Mouse (Mus musculus) forebrain, embryonic 10.5 days (tissue): ENCODE measurements around the gene H1f0. TPM values are rescaled to one million over a fixed set of nuclear protein-coding genes. Genes with fewer than 3 reads are reported as not detected.
"Not testable (repeated sequence)": the region's sequence is repeated elsewhere in the genome, so short reads cannot be mapped to it uniquely, and the experiment has no call there.

Source experiments
- DNase-seq: peaks from one replicate; pipeline ENCODE4 v3.0.0-alpha.2; 2017; ENCODE audit warnings: low spot score; ENCODE audit errors: extremely low spot score
- H3K27ac ChIP-seq: fragments of 300-500 bp; sonication (generic); 2 replicates; pipeline ENCODE4 v1.5.1; 2016; ENCODE audit warnings: mild to moderate bottlenecking
- H3K27me3 ChIP-seq: fragments of 300-500 bp; sonication (generic); 2 replicates; pipeline ENCODE4 v1.6.1; 2016; ENCODE audit warnings: mild to moderate bottlenecking; ENCODE audit not compliant: poor library complexity, severe bottlenecking
- H3K36me3 ChIP-seq: fragments of 300-500 bp; sonication (generic); replicated peaks from 2 replicates; pipeline ENCODE4 v1.6.1; 2016; ENCODE audit warnings: mild to moderate bottlenecking, moderate library complexity
- H3K4me1 ChIP-seq: fragments of 300-500 bp; sonication (generic); 2 replicates; pipeline ENCODE4 v1.6.1; 2016
- H3K4me3 ChIP-seq: fragments of 300-500 bp; sonication (generic); 2 replicates; pipeline ENCODE4 v1.5.1; 2016; ENCODE audit warnings: mild to moderate bottlenecking, moderate library complexity
- H3K9me3 ChIP-seq: fragments of 300-500 bp; sonication (generic); 2 replicates; pipeline ENCODE4 v1.6.1; 2016; ENCODE audit warnings: mild to moderate bottlenecking, moderate library complexity
- WGBS: fragments of 180-500 bp; shearing (Covaris S2); methylation state at CpG from one replicate; pipeline ENCODE4 v1.1.7; 2016; 5-methylcytosine and 5-hydroxymethylcytosine counted together
- polyA plus RNA-seq: library from polyadenylated mRNA; unstranded; fragments of >200 nt; fragmentation: Nextera tagmentation; extraction: Ambion mirVana; gene quantifications from 2 replicates; pipeline ENCODE4 v1.2.1, GENCODE M21; 2016

Gene H1f0
- polyA plus RNA-seq, 1 experiment from 2014 or later, result 444 TPM

- Histone ChIP-seq H3K9me3 (no peaks in the 10 kb centered on the region), H3K4me3 (no peak overlapping the region), H3K27ac (no peak overlapping the region), H3K4me1 (peaks cover 22% of the 10 kb centered on the region), H3K27me3 (no peaks in the 10 kb centered on the region), H3K36me3 (peaks cover 100% of the 10 kb centered on the region)
- no peak for DNase-seq
- 94% methylated on average over 7 of the region's 7 CpGs for WGBS
Observed at GRCm38 (mm10) chr15:78992235-78992634, 36.0 kb upstream of the H1f0 start.

GRCm38 (mm10) chr15:78992925-78993324, 35.3 kb upstream of the H1f0 start:
- Histone ChIP-seq H3K36me3 (peaks cover 99% of the 10 kb centered on the region), H3K4me1 (peaks cover 18% of the 10 kb centered on the region)
- 97% methylated on average over 24 of the region's 24 CpGs for WGBS

GRCm38 (mm10) chr15:78995916-78996315, 32.3 kb upstream of the H1f0 start:
- Histone ChIP-seq H3K9me3 (no peaks in the 10 kb centered on the region), H3K4me1 (peaks cover 15% of the 10 kb centered on the region), H3K27me3 (no peaks in the 10 kb centered on the region), H3K4me3 (no peak overlapping the region), H3K27ac (no peak overlapping the region), H3K36me3 (peaks cover 97% of the 10 kb centered on the region)
- 94% methylated on average over 4 of the region's 4 CpGs for WGBS
- no peak for DNase-seq

More at GRCm38 (mm10) chr15:78992925-78993324, 35.3 kb upstream of the H1f0 start:
- DNase-seq, result no peak
- Histone ChIP-seq H3K9me3 (no peaks in the 10 kb centered on the region), H3K4me3 (no peak overlapping the region), H3K27me3 (no peaks in the 10 kb centered on the region), H3K27ac (no peak overlapping the region)

- WGBS, result 86% methylated on average over 3 of the region's 3 CpGs
- no peaks in the 10 kb centered on the region for H3K9me3 ChIP-seq
- DNase-seq, result no peak
- H3K36me3 ChIP-seq, result peaks cover 97% of the 10 kb centered on the region
- no peak overlapping the region for H3K4me3 ChIP-seq
- no peaks in the 10 kb centered on the region for H3K27me3 ChIP-seq
- H3K27ac ChIP-seq, result no peak overlapping the region
- H3K4me1 ChIP-seq, result peaks cover 15% of the 10 kb centered on the region
Observed at GRCm38 (mm10) chr15:78996663-78997062, 31.6 kb upstream of the H1f0 start.

GRCm38 (mm10) chr15:78998348-78998747, 29.9 kb upstream of the H1f0 start:
- H3K9me3 ChIP-seq, result no peaks in the 10 kb centered on the region
- DNase-seq, result no peak
- H3K4me1 ChIP-seq, result peaks cover 20% of the 10 kb centered on the region
- 64% methylated on average over 8 of the region's 8 CpGs for WGBS
- H3K36me3 ChIP-seq, result peaks cover 97% of the 10 kb centered on the region
- no peak overlapping the region for H3K4me3 ChIP-seq
- no peaks in the 10 kb centered on the region for H3K27me3 ChIP-seq
- peak overlapping the region; percentile 22 for H3K27ac ChIP-seq

GRCm38 (mm10) chr15:78999586-78999985, 28.7 kb upstream of the H1f0 start:
- Histone ChIP-seq H3K4me1 (peaks cover 20% of the 10 kb centered on the region), H3K27me3 (no peaks in the 10 kb centered on the region), H3K36me3 (peaks cover 97% of the 10 kb centered on the region), H3K9me3 (no peaks in the 10 kb centered on the region), H3K4me3 (no peak overlapping the region), H3K27ac (no peak overlapping the region; the same call in 1 of the 2 replicates)
- DNase-seq, result no peak
- WGBS, result 90% methylated on average over 11 of the region's 11 CpGs

GRCm38 (mm10) chr15:79000357-79000791, 27.9 kb upstream of the H1f0 start:
- Histone ChIP-seq H3K9me3 (no peaks in the 10 kb centered on the region), H3K27me3 (no peaks in the 10 kb centered on the region), H3K4me3 (no peak overlapping the region), H3K36me3 (peaks cover 97% of the 10 kb centered on the region), H3K27ac (no peak overlapping the region), H3K4me1 (peaks cover 20% of the 10 kb centered on the region)
- 89% methylated on average over 7 of the region's 7 CpGs for WGBS
- DNase-seq, result no peak

- H3K4me1 ChIP-seq, result peaks cover 20% of the 10 kb centered on the region
- WGBS, result 95% methylated on average over 5 of the region's 5 CpGs
- no peak overlapping the region for H3K4me3 ChIP-seq
- peaks cover 97% of the 10 kb centered on the region for H3K36me3 ChIP-seq
- no peaks in the 10 kb centered on the region for H3K27me3 ChIP-seq
- DNase-seq, result no peak
- no peak overlapping the region for H3K27ac ChIP-seq
- no peaks in the 10 kb centered on the region for H3K9me3 ChIP-seq
Observed at GRCm38 (mm10) chr15:79001559-79001958, 26.7 kb upstream of the H1f0 start.

GRCm38 (mm10) chr15:79002036-79002435, 26.2 kb upstream of the H1f0 start:
- no peak overlapping the region for H3K4me3 ChIP-seq
- no peaks in the 10 kb centered on the region for H3K27me3 ChIP-seq
- H3K9me3 ChIP-seq, result no peaks in the 10 kb centered on the region
- peaks cover 20% of the 10 kb centered on the region for H3K4me1 ChIP-seq
- 57% methylated on average over 19 of the region's 19 CpGs for WGBS
- DNase-seq, result no peak
- no peak overlapping the region for H3K27ac ChIP-seq
- peaks cover 97% of the 10 kb centered on the region for H3K36me3 ChIP-seq

GRCm38 (mm10) chr15:79003079-79003478, 25.2 kb upstream of the H1f0 start:
- Histone ChIP-seq H3K4me3 (no peak overlapping the region), H3K36me3 (peaks cover 95% of the 10 kb centered on the region), H3K27ac (no peak overlapping the region), H3K27me3 (no peaks in the 10 kb centered on the region), H3K9me3 (no peaks in the 10 kb centered on the region), H3K4me1 (peaks cover 16% of the 10 kb centered on the region)
- 90% methylated on average over 3 of the region's 3 CpGs for WGBS
- DNase-seq, result no peak

GRCm38 (mm10) chr15:79005581-79005980, 22.7 kb upstream of the H1f0 start:
- 92% methylated on average over 9 of the region's 9 CpGs for WGBS
- DNase-seq, result no peak
- Histone ChIP-seq H3K27ac (no peak overlapping the region), H3K9me3 (no peaks in the 10 kb centered on the region), H3K36me3 (peaks cover 72% of the 10 kb centered on the region), H3K4me1 (peaks cover 4% of the 10 kb centered on the region; the same call in 1 of the 2 replicates), H3K27me3 (no peaks in the 10 kb centered on the region), H3K4me3 (no peak overlapping the region)

- WGBS, result 90% methylated on average over 3 of the region's 3 CpGs
- no peak overlapping the region for H3K4me3 ChIP-seq
- DNase-seq, result no peak
- H3K4me1 ChIP-seq, result peaks cover 9% of the 10 kb centered on the region
- H3K27ac ChIP-seq, result no peak overlapping the region
- H3K27me3 ChIP-seq, result no peaks in the 10 kb centered on the region
- H3K36me3 ChIP-seq, result peaks cover 61% of the 10 kb centered on the region
- H3K9me3 ChIP-seq, result no peaks in the 10 kb centered on the region
Observed at GRCm38 (mm10) chr15:79006638-79007037, 21.6 kb upstream of the H1f0 start.

- 93% methylated on average over 5 of the region's 5 CpGs for WGBS
- no peaks in the 10 kb centered on the region for H3K27me3 ChIP-seq
- DNase-seq, result no peak
- no peak overlapping the region for H3K4me3 ChIP-seq
- peaks cover 11% of the 10 kb centered on the region for H3K4me1 ChIP-seq
- H3K27ac ChIP-seq, result no peak overlapping the region
- H3K9me3 ChIP-seq, result no peaks in the 10 kb centered on the region
- peaks cover 57% of the 10 kb centered on the region for H3K36me3 ChIP-seq
Observed at GRCm38 (mm10) chr15:79007059-79007458, 21.2 kb upstream of the H1f0 start.

GRCm38 (mm10) chr15:79007836-79008235, 20.4 kb upstream of the H1f0 start:
- H3K4me3 ChIP-seq, DNase-seq, H3K27me3 ChIP-seq, H3K9me3 ChIP-seq, H3K27ac ChIP-seq: not testable (repeated sequence)
- peaks cover 49% of the 10 kb centered on the region for H3K36me3 ChIP-seq
- 88% methylated on average over 6 of the region's 6 CpGs for WGBS
- H3K4me1 ChIP-seq, result peaks cover 13% of the 10 kb centered on the region
